Comparison of ENCODE assay signal across 17 mouse cellular contexts in genomic region chr3:85254526-85254925, GRCm38 (mm10).
DNase-seq lines count a peak whose midpoint lies in the region.
"Had no signal": no experiment of that assay in that cellular context is flagged by ENCODE, and none has a peak within 500 bp of the region (broad histone marks: within the 10 kb centered on the region; RNA-seq: fewer than 3 reads in every experiment).

No protein-coding gene starts in this region.

- intact Hi-C loops in gastrocnemius, postnatal 14 days (cut with DNase I; ENCODE audit: low total_unique reads): no loop called here

- DNase-seq in gastrocnemius, adult 18-20 months (ENCODE audit: low spot score): peak; percentile 30
- no peak for DNase-seq in gastrocnemius, postnatal 4 days (ENCODE audit: low spot score in 2 of 2)
- peak; percentile 22 for DNase-seq in gastrocnemius, postnatal 14 days
- DNase-seq in gastrocnemius, postnatal 10 days: no peak
- peak; percentile 42 for DNase-seq in gastrocnemius, postnatal 25 days
- DNase-seq in left cerebral cortex, adult 8-10 months (ENCODE audit: low spot score in 2 of 2): no peak
- DNase-seq: adrenal gland, adult 2 months; adrenal gland, postnatal 10 days; adrenal gland, postnatal 25 days; B cell, adult 2 months; cerebellum, adult 11 months; cerebellum, adult 18-20 months; cerebellum, adult 8-10 months; cerebellum, adult 9-11 months; cerebellum, postnatal 14 days; cerebellum, postnatal 36 days; embryo, embryonic 11 days had no signal

Comparison
In these comparisons a context has a peak if more than half of its experiments do, and no peak if none do; other contexts are left out.
1. DNase-seq: peak in gastrocnemius, adult 18-20 months (single experiment), gastrocnemius, postnatal 14 days (single experiment) and gastrocnemius, postnatal 25 days (single experiment); none in gastrocnemius, postnatal 4 days (0 of 2), gastrocnemius, postnatal 10 days (single experiment) and left cerebral cortex, adult 8-10 months (0 of 2).